Mouse (Mus musculus) thymus, postnatal 36 days (tissue): Measurements from ENCODE around the gene Akr1b7.
A peak's percentile ranks its signal among the peaks of the same experiment; 100 is the strongest.

Source experiments
- DNase-seq, 2 experiments: peaks; one replicate each; pipeline ENCODE4 v3.0.0; 2022; ENCODE audit warnings: mixed read lengths in 2 of 2

Gene Akr1b7

GRCm38 (mm10) chr6:34441556-34442257 lies 29.6 kb downstream of the Akr1b7 start:
- DNase-seq = peak; percentile 17 to 19

- no peak for DNase-seq
Measured at GRCm38 (mm10) chr6:34443791-34444190, 31.7 kb downstream of the Akr1b7 start.

GRCm38 (mm10) chr6:34447961-34448360 lies 35.8 kb downstream of the Akr1b7 start:
- DNase-seq = peak; percentile 62 to 68

GRCm38 (mm10) chr6:34448696-34449095 lies 36.6 kb downstream of the Akr1b7 start:
- DNase-seq = no peak

GRCm38 (mm10) chr6:34452963-34453770 lies 41.0 kb downstream of the Akr1b7 start:
- no peak for DNase-seq

- no peak for DNase-seq
Measured at GRCm38 (mm10) chr6:34459456-34459855, 47.3 kb downstream of the Akr1b7 start.

- no peak for DNase-seq
Measured at GRCm38 (mm10) chr6:34460651-34461050, 48.5 kb downstream of the Akr1b7 start.

GRCm38 (mm10) chr6:34463582-34463981 lies 51.4 kb downstream of the Akr1b7 start:
- no peak for DNase-seq

- DNase-seq = no peak
Measured at GRCm38 (mm10) chr6:34471434-34472110, 59.4 kb downstream of the Akr1b7 start.
